Mouse (Mus musculus): ENCODE results near the gene Nhej1. TPM values are rescaled to one million over a fixed set of nuclear protein-coding genes. Genes with fewer than 3 reads are reported as not detected.

Nhej1 gene
- polyA plus RNA-seq (2011; ENCODE audit: insufficient read depth, insufficient read length, low read depth, missing spikeins), result 3.7 and 5.1 TPM in 2 replicates

- peak within 1 kb of the TSS; percentile 94 for H3K4me3 ChIP-seq (ENCODE audit: low read depth, low read length)
- H3K4me1 ChIP-seq (ENCODE audit: control insufficient read depth, insufficient read depth, low read length), result no peaks in the 10 kb centered on the region
- 0 out of 2 replicates have a peak, but pooled peaks have one; percentile 15 for TF ChIP-seq EP300 (IDR thresholded peaks at IDR 0.05; ENCODE audit: insufficient read depth, low read depth, low read length)
- peak; percentile 71 for TF ChIP-seq CTCF (IDR thresholded peaks at IDR 0.05; ENCODE audit: low read depth, low read length)
- no peak for TF ChIP-seq POLR2A (IDR thresholded peaks at IDR 0.05; ENCODE audit: insufficient read depth, low read length)
- H3K27me3 ChIP-seq (ENCODE audit: control insufficient read depth, insufficient read depth, low read length, poor library complexity, severe bottlenecking), result no peaks in the 10 kb centered on the region
- no peaks in the 10 kb centered on the region for H3K36me3 ChIP-seq (ENCODE audit: control insufficient read depth, insufficient read depth, low read length, poor library complexity, severe bottlenecking)
- H3K9ac ChIP-seq (ENCODE audit: low read depth, poor library complexity, severe bottlenecking), result peak within 1 kb of the TSS; percentile 83
- H3K9me3 ChIP-seq (replicated peaks; ENCODE audit: control insufficient read depth, insufficient read depth, low read length, poor library complexity, severe bottlenecking), result no peaks in the 10 kb centered on the region
- H3K27ac ChIP-seq (ENCODE audit: insufficient read depth, low read length), result peak within 1 kb of the TSS; percentile 82
Measured at GRCm38 (mm10) chr1:75124346-75125321, at the start of gene Nhej1. Gene Nhej1, minus strand, starts transcription at chr1:75125200.

GRCm38 (mm10) chr1:75168472-75169464 lies 43.8 kb upstream of the Nhej1 start, which contains the start of gene Zfand2b:
Gene Zfand2b, plus strand, starts transcription at chr1:75168646.
- H3K4me1 ChIP-seq (ENCODE audit: control insufficient read depth, insufficient read depth, low read length), result peaks cover 3% of the 10 kb centered on the region
- peak; percentile 89 for TF ChIP-seq POLR2A (IDR thresholded peaks at IDR 0.05; ENCODE audit: insufficient read depth, low read length)
- no peak for TF ChIP-seq CTCF (IDR thresholded peaks at IDR 0.05; ENCODE audit: low read depth, low read length)
- no peak for TF ChIP-seq EP300 (IDR thresholded peaks at IDR 0.05; ENCODE audit: insufficient read depth, low read depth, low read length)
- 0 out of 2 replicates have a peak, but pooled peaks cover 4% of the 10 kb centered on the region for H3K36me3 ChIP-seq (ENCODE audit: control insufficient read depth, insufficient read depth, low read length, poor library complexity, severe bottlenecking)
- H3K27ac ChIP-seq (ENCODE audit: insufficient read depth, low read length), result peak within 1 kb of the TSS; percentile 86
- H3K4me3 ChIP-seq (ENCODE audit: low read depth, low read length), result peak within 1 kb of the TSS; percentile 97
- no peaks in the 10 kb centered on the region for H3K9me3 ChIP-seq (replicated peaks; ENCODE audit: control insufficient read depth, insufficient read depth, low read length, poor library complexity, severe bottlenecking)
- peak within 1 kb of the TSS; percentile 54 for H3K9ac ChIP-seq (ENCODE audit: low read depth, poor library complexity, severe bottlenecking)
- no peaks in the 10 kb centered on the region for H3K27me3 ChIP-seq (ENCODE audit: control insufficient read depth, insufficient read depth, low read length, poor library complexity, severe bottlenecking)

- 0 out of 2 replicates have a peak, but pooled peaks cover 4% of the 10 kb centered on the region for H3K36me3 ChIP-seq (ENCODE audit: control insufficient read depth, insufficient read depth, low read length, poor library complexity, severe bottlenecking)
- H3K27ac ChIP-seq (ENCODE audit: insufficient read depth, low read length), result peak overlapping the region; percentile 86
- TF ChIP-seq CTCF (IDR thresholded peaks at IDR 0.05; ENCODE audit: low read depth, low read length), result no peak
- no peak for TF ChIP-seq POLR2A (IDR thresholded peaks at IDR 0.05; ENCODE audit: insufficient read depth, low read length)
- no peak for TF ChIP-seq EP300 (IDR thresholded peaks at IDR 0.05; ENCODE audit: insufficient read depth, low read depth, low read length)
- H3K4me1 ChIP-seq (ENCODE audit: control insufficient read depth, insufficient read depth, low read length), result peaks cover 3% of the 10 kb centered on the region
- H3K9me3 ChIP-seq (replicated peaks; ENCODE audit: control insufficient read depth, insufficient read depth, low read length, poor library complexity, severe bottlenecking), result no peaks in the 10 kb centered on the region
- H3K4me3 ChIP-seq (ENCODE audit: low read depth, low read length), result peak overlapping the region; percentile 83
- H3K27me3 ChIP-seq (ENCODE audit: control insufficient read depth, insufficient read depth, low read length, poor library complexity, severe bottlenecking), result no peaks in the 10 kb centered on the region
- peak overlapping the region; percentile 54 for H3K9ac ChIP-seq (ENCODE audit: low read depth, poor library complexity, severe bottlenecking)
Measured at GRCm38 (mm10) chr1:75168093-75168471, 43.1 kb upstream of the Nhej1 start.

GRCm38 (mm10) chr1:75160256-75160617 lies 35.2 kb upstream of the Nhej1 start:
- TF ChIP-seq CTCF (IDR thresholded peaks at IDR 0.05; ENCODE audit: low read depth, low read length), result no peak
- no peak for TF ChIP-seq POLR2A (IDR thresholded peaks at IDR 0.05; ENCODE audit: insufficient read depth, low read length)
- no peak for TF ChIP-seq EP300 (IDR thresholded peaks at IDR 0.05; ENCODE audit: insufficient read depth, low read depth, low read length)

GRCm38 (mm10) chr1:75159540-75160255 lies 34.7 kb upstream of the Nhej1 start:
- H3K27me3 ChIP-seq (ENCODE audit: control insufficient read depth, insufficient read depth, low read length, poor library complexity, severe bottlenecking), result no peaks in the 10 kb centered on the region
- no peak for TF ChIP-seq POLR2A (IDR thresholded peaks at IDR 0.05; ENCODE audit: insufficient read depth, low read length)
- TF ChIP-seq CTCF (IDR thresholded peaks at IDR 0.05; ENCODE audit: low read depth, low read length), result no peak
- no peak for TF ChIP-seq EP300 (IDR thresholded peaks at IDR 0.05; ENCODE audit: insufficient read depth, low read depth, low read length)
- no peak overlapping the region for H3K4me3 ChIP-seq (ENCODE audit: low read depth, low read length)
- H3K36me3 ChIP-seq (ENCODE audit: control insufficient read depth, insufficient read depth, low read length, poor library complexity, severe bottlenecking), result no peaks in the 10 kb centered on the region
- H3K27ac ChIP-seq (ENCODE audit: insufficient read depth, low read length), result no peak overlapping the region
- H3K9me3 ChIP-seq (replicated peaks; ENCODE audit: control insufficient read depth, insufficient read depth, low read length, poor library complexity, severe bottlenecking), result no peaks in the 10 kb centered on the region
- H3K9ac ChIP-seq (ENCODE audit: low read depth, poor library complexity, severe bottlenecking), result no peak overlapping the region
- no peaks in the 10 kb centered on the region for H3K4me1 ChIP-seq (ENCODE audit: control insufficient read depth, insufficient read depth, low read length)

More at GRCm38 (mm10) chr1:75160256-75160617, 35.2 kb upstream of the Nhej1 start:
- H3K36me3 ChIP-seq (ENCODE audit: control insufficient read depth, insufficient read depth, low read length, poor library complexity, severe bottlenecking), result no peaks in the 10 kb centered on the region
- no peaks in the 10 kb centered on the region for H3K27me3 ChIP-seq (ENCODE audit: control insufficient read depth, insufficient read depth, low read length, poor library complexity, severe bottlenecking)
- H3K4me1 ChIP-seq (ENCODE audit: control insufficient read depth, insufficient read depth, low read length), result no peaks in the 10 kb centered on the region
- no peak overlapping the region for H3K9ac ChIP-seq (ENCODE audit: low read depth, poor library complexity, severe bottlenecking)
- H3K9me3 ChIP-seq (replicated peaks; ENCODE audit: control insufficient read depth, insufficient read depth, low read length, poor library complexity, severe bottlenecking), result no peaks in the 10 kb centered on the region
- no peak overlapping the region for H3K4me3 ChIP-seq (ENCODE audit: low read depth, low read length)
- no peak overlapping the region for H3K27ac ChIP-seq (ENCODE audit: insufficient read depth, low read length)
